Mouse (Mus musculus) heart, adult 2 months (tissue): ENCODE measurements around the gene Primpol.

Source experiments
- CTCF ChIP-seq: fragments of 200-600 bp; IDR thresholded peaks from 2 replicates; pipeline ENCODE4 v1.8.1; 2022; ENCODE audit warnings: antibody characterized with exemption, mild to moderate bottlenecking, moderate library complexity
- EP300 ChIP-seq: fragments of 200-500 bp; IDR thresholded peaks from 2 replicates; pipeline ENCODE4 v1.6.1; 2011; ENCODE audit warnings: low read depth, low read length, control low read depth; ENCODE audit not compliant: insufficient read depth
- POLR2A ChIP-seq: fragments of 200-500 bp; IDR thresholded peaks from 2 replicates; pipeline ENCODE4 v1.6.1; 2011; ENCODE audit warnings: mild to moderate bottlenecking, low read depth, low read length, control low read depth; ENCODE audit not compliant: insufficient read depth

GRCm38 (mm10) chr8:46530541-46530940, 86.5 kb downstream of the Primpol start:
- TF ChIP-seq POLR2A, result no peak
- no peak for TF ChIP-seq CTCF
- TF ChIP-seq EP300, result no peak
